Mouse (Mus musculus) spleen, adult 2 months (tissue): ENCODE measurements at regions not wholly inside any gene's neighbourhood (a gene's known extent, or its start where the extent isn't known, plus 50 kb on each side); places are given as distances from the start of the nearest gene placed in this dataset.
"Not testable (repeated sequence)": the region's sequence is repeated elsewhere in the genome, so short reads cannot be mapped to it uniquely, and the experiment has no call there.

ENCODE experiments used
- DNase-seq, 2 experiments: peaks; one replicate each; pipeline versions ENCODE4 v3.0.0 to v3.0.0-alpha.2; 2012 to 2021; ENCODE audit warnings: low spot score in 2 of 2, low read depth in 1 of 2
- H3K27ac ChIP-seq: fragments of 200-500 bp; 2 replicates; pipeline ENCODE4 v1.5.1; 2012; ENCODE audit warnings: low read length, inconsistent platforms; ENCODE audit not compliant: insufficient read depth
- H3K27me3 ChIP-seq: fragments of 200-500 bp; 2 replicates; pipeline ENCODE4 v1.6.1; 2012; ENCODE audit warnings: mild to moderate bottlenecking, moderate library complexity, low read length, inconsistent platforms; ENCODE audit not compliant: control insufficient read depth, insufficient read depth
- H3K36me3 ChIP-seq: fragments of 200-500 bp; 2 replicates; pipeline ENCODE4 v1.6.1; 2012; ENCODE audit warnings: mild to moderate bottlenecking, low read length, inconsistent platforms; ENCODE audit not compliant: control insufficient read depth, insufficient read depth
- H3K4me1 ChIP-seq: fragments of 200-500 bp; 2 replicates; pipeline ENCODE4 v1.6.1; 2011; ENCODE audit warnings: inconsistent platforms; ENCODE audit not compliant: control insufficient read depth, insufficient read depth, insufficient read length
- H3K4me3 ChIP-seq: fragments of 200-500 bp; 2 replicates; pipeline ENCODE4 v1.5.1; 2011; ENCODE audit warnings: mild to moderate bottlenecking, inconsistent platforms; ENCODE audit not compliant: insufficient read depth, insufficient read length; ENCODE audit errors: extremely low read depth
- CTCF ChIP-seq: fragments of 200-500 bp; IDR thresholded peaks from 2 replicates; pipeline ENCODE4 v1.5.1; 2011; ENCODE audit warnings: mild to moderate bottlenecking, inconsistent platforms; ENCODE audit not compliant: insufficient read depth, insufficient read length, insufficient replicate concordance; ENCODE audit errors: extremely low read depth
- POLR2A ChIP-seq: fragments of 200-500 bp; IDR thresholded peaks from 2 replicates; pipeline ENCODE4 v1.6.1; 2011; ENCODE audit warnings: low read depth, low read length, inconsistent platforms
- WGBS: fragments of 180-500 bp; shearing (Covaris S2); methylation state at CpG from one replicate; pipeline ENCODE4 v1.1.7; 2018; 5-methylcytosine and 5-hydroxymethylcytosine counted together

DNA sequence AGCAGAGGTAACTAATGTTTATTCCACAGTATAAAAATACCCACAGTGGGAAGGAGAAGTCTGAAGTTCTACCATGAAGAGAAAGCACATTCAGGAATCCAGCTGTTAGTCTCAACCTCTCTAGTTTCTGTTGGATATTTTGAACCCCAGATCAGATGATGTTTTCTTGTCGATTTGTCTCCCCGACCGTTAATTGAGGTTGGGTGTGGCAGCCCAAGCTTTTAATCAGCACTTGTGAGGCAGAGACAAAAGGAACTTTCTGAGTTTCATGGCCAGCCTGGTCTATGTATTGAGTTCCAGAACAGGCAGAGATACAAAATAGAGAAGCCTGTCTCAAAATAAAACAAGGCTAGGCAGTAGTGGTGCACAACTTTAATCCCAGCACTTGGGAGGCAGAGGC lies 129.5 kb downstream of the Tomm20 start:
- Histone ChIP-seq H3K27me3 (no peaks in the 10 kb centered on the region), H3K36me3 (no peaks in the 10 kb centered on the region), H3K4me3 (no peak overlapping the region), H3K27ac (no peak overlapping the region), H3K4me1 (peaks cover 17% of the 10 kb centered on the region)
- WGBS = 39% methylated on average over 3 of the region's 3 CpGs
- DNase-seq = no peak
- TF ChIP-seq CTCF = no peak
- TF ChIP-seq POLR2A = no peak

DNA sequence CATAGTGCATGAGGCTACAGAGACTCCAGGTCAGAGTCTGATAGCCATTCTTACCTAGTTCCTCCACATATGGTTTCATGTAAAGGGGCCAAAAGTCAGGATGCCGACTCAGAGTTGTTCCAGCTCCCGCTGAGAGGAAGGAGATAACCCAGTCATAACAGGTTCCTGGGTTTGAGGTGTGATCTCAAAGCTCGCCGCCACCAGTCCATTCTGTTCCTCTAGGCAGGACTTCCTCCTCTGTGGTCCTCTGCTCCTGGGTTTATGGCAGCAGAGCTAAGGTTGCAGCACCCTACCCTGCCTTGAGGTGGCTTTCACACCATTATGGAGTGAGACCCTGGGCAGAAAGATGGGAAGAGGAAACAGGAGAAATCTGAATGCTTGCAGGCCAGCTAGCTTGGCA lies 131.2 kb downstream of the Tomm20 start:
- H3K27me3 ChIP-seq = no peaks in the 10 kb centered on the region
- 38% methylated on average over 4 of the region's 4 CpGs for WGBS
- no peaks in the 10 kb centered on the region for H3K36me3 ChIP-seq
- no peak for DNase-seq
- no peak overlapping the region for H3K4me3 ChIP-seq
- no peak overlapping the region; the same call in 1 of the 2 replicates for H3K27ac ChIP-seq
- TF ChIP-seq POLR2A (no peak), CTCF (no peak)
- peaks cover 6% of the 10 kb centered on the region; the same call in 1 of the 2 replicates for H3K4me1 ChIP-seq

DNA sequence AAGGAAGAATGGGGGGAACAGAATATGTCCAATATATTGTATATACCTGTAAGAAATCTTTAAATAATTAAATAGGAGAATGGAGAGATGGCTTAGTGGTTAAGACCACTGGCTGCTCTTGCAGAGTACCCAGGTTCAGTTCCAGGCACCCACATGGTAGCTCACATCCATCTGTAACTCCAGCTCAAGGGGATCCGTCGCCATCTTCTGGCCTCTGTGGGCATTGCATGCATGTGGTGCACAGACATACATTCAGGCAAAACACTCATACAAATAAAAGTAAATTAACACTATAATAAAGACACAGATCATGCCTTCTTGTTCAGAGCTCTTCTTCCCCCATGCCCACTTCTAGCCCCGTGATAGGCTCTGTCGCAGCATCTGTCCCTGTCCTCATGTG lies 132.0 kb downstream of the Tomm20 start:
- peaks cover 6% of the 10 kb centered on the region; the same call in 1 of the 2 replicates for H3K4me1 ChIP-seq
- no peaks in the 10 kb centered on the region for H3K36me3 ChIP-seq
- no peaks in the 10 kb centered on the region for H3K27me3 ChIP-seq
- no peak for DNase-seq
- TF ChIP-seq POLR2A = no peak
- no peak for TF ChIP-seq CTCF
- 84% methylated on average over 4 of the region's 4 CpGs for WGBS
- no peak overlapping the region for H3K27ac ChIP-seq
- H3K4me3 ChIP-seq = no peak overlapping the region

DNA sequence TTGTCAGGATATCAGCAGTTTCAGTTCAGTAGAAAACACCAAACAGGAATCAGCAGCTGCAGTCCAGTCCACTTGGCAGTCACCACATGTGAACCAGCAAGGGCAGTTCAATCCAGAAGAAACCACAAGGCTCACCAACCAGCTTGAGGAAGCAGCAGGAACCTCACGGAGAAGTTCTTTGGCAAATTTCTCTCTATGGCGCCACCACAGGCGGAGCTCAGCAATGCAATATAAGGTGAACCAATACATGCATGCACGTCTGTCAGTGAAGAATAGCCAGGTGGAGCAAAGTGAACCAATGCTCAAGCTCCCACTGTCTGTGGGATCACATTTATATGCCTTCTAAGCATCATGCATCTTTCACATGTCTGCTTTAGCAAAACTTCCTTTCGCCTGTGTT lies 132.9 kb downstream of the Tomm20 start:
- no peaks in the 10 kb centered on the region for H3K36me3 ChIP-seq
- WGBS = 95% methylated on average over 5 of the region's 5 CpGs

DNA sequence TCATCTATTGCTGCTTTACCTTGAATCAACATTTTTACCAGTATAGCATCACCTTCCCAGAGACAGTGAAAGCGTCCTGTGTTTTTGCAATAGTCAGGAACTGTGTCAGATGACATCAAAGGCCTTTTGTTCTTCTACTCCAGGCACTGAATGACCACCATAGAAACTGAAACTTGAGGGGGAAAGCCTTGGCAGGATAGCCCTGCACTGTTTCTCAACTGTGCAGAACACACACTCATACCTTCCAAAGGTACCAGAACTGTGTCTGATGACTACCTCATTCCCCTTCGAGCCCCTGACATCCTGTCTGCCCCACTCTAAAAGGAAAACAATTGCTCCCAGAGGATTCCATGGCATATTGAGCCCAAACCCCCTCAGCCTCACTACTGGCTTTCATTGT lies 134.3 kb downstream of the Tomm20 start:
- H3K36me3 ChIP-seq, H3K27me3 ChIP-seq, H3K4me3 ChIP-seq, H3K27ac ChIP-seq, H3K4me1 ChIP-seq, DNase-seq: not testable (repeated sequence)
- 63% methylated on average over 2 of the region's 2 CpGs for WGBS

More for the DNA sequence above, 132.9 kb downstream of the Tomm20 start:
- DNase-seq = no peak
- Histone ChIP-seq H3K4me3 (no peak overlapping the region), H3K27ac (no peak overlapping the region), H3K27me3 (no peaks in the 10 kb centered on the region), H3K4me1 (peaks cover 6% of the 10 kb centered on the region; the same call in 1 of the 2 replicates)
- no peak for TF ChIP-seq POLR2A
- TF ChIP-seq CTCF = no peak

DNA sequence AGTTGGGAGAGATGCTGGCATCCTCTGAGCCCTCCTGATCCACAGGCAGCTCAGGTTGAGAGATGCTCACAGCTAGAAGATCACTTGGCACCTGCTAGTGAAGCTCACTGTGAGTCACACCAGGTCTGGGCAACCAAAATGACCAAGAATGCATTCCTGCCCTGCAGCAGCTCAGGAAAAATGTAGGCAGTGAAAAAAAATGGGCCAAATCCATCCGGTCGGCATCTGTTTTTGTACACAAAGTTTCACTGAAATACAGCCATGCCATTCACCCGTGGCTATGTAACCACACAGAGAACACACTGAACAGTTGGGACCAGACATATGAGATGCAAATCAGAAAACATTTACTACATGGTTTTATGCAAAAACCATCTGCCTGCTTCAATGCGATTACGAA lies 135.1 kb downstream of the Tomm20 start:
- H3K27ac ChIP-seq = no peak overlapping the region
- 86% methylated on average over 5 of the region's 5 CpGs for WGBS
- no peaks in the 10 kb centered on the region for H3K36me3 ChIP-seq
- no peak overlapping the region for H3K4me3 ChIP-seq
- TF ChIP-seq POLR2A (no peak), CTCF (no peak)
- no peak for DNase-seq
- H3K4me1 ChIP-seq = peaks cover 15% of the 10 kb centered on the region; the same call in 1 of the 2 replicates
- H3K27me3 ChIP-seq = no peaks in the 10 kb centered on the region

DNA sequence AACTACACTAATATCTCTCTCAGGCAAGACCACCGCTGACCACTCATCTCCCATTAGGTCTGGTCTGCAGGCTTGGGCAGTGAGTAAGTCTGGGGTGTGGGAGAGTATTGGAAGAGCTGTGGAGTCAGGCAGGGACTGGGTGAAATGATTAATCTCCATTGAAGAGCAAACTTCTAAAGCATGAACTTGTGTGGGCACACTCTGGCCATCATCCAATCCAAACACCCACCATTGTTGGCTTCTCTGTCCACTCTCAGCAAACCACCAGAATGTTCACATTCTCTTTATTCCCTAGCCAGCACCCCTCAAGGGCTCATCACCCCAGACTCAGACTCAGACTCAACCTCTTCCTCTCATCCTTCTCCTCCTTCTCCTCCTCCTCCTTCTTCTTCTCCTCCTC lies 136.3 kb downstream of the Tomm20 start:
- H3K4me1 ChIP-seq = peaks cover 19% of the 10 kb centered on the region; the same call in 1 of the 2 replicates
- WGBS = 93% methylated on average over 1 of the region's 1 CpGs

DNA sequence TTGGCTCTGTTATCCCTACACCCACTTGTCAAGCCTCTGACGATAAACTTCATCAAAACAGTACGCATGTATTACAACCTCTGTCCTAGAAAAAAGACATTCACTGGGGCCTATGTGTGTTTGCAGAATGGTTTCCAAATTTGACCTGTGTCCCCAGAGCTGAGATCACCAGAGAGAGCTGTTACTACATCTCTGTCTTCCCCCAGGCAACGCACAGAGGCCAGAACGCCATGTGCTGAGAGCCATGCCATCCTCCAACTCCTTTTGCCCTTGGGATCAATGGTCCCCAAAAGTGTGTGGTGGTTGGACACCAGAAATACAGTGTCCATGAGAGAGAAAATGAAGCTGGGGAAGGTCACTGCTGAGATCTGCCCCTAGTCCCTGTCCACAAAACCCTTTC lies 137.1 kb downstream of the Tomm20 start:
- H3K27ac ChIP-seq = no peak overlapping the region
- DNase-seq = no peak
- 96% methylated on average over 4 of the region's 4 CpGs for WGBS
- H3K4me3 ChIP-seq = no peak overlapping the region
- H3K27me3 ChIP-seq = no peaks in the 10 kb centered on the region
- peaks cover 25% of the 10 kb centered on the region; the same call in 1 of the 2 replicates for H3K4me1 ChIP-seq
- no peaks in the 10 kb centered on the region for H3K36me3 ChIP-seq
- TF ChIP-seq POLR2A = no peak
- TF ChIP-seq CTCF = no peak

More for the DNA sequence above, 136.3 kb downstream of the Tomm20 start:
- H3K27me3 ChIP-seq = no peaks in the 10 kb centered on the region
- no peak overlapping the region for H3K4me3 ChIP-seq
- TF ChIP-seq POLR2A (no peak), CTCF (no peak)
- DNase-seq = no peak
- H3K36me3 ChIP-seq = no peaks in the 10 kb centered on the region
- no peak overlapping the region for H3K27ac ChIP-seq
